Mouse (Mus musculus): ENCODE data around the gene Dennd1b. TPM values are rescaled to one million over a fixed set of nuclear protein-coding genes. Genes with fewer than 3 reads are reported as not detected.

Gene Dennd1b
- total and polyA plus RNA-seq, 3 experiments, result 8.0 to 8.9 (median 8.0) TPM

- H3K4me2 ChIP-seq (ENCODE audit: insufficient read depth, low read depth, poor library complexity, severe bottlenecking), result no peak overlapping the region
- DNase-seq (ENCODE audit: extremely low read depth), result no peak
- no peaks in the 10 kb centered on the region for H3K4me1 ChIP-seq (ENCODE audit: control insufficient read depth in 1 of 2, insufficient read depth in 2 of 2)
- in situ Hi-C loops (cut with MboI; ENCODE audit: low pct_ligation_motif_present, low pct_unique_long_range_greater_than_20kb, low sequenced_read_pairs) (loop anchor here (25.0 kb wide), 1 partner anchor 316 kb away; the partner anchor contains the start of gene Lhx9), dilution Hi-C loops (cut with MboI; ENCODE audit: extremely low pct_ligation_motif_present, extremely low pct_unique_long_range_greater_than_20kb, low sequenced_read_pairs) (no loop called here)
- H3K36me3 ChIP-seq (replicated peaks in 1 of 2; ENCODE audit: control insufficient read depth in 1 of 2, insufficient read depth in 1 of 2, low read length in 1 of 2), result peaks cover 0 to 15% of the 10 kb centered on the region in 2 experiments
- H3K27ac ChIP-seq (ENCODE audit: insufficient read depth, low read depth), result no peak overlapping the region
- H3K4me3 ChIP-seq (replicated peaks in 1 of 3; ENCODE audit: low read depth in 2 of 3, low read length in 2 of 3, poor library complexity in 1 of 3), result no peak overlapping the region
- H3K9ac ChIP-seq (ENCODE audit: insufficient read depth, low read depth), result no peak overlapping the region
- no peaks in the 10 kb centered on the region for H3K79me2 ChIP-seq (replicated peaks; ENCODE audit: control insufficient read depth, extremely low read depth, insufficient read depth, poor library complexity, severe bottlenecking)
- TF ChIP-seq NELFE (IDR thresholded peaks at IDR 0.05; ENCODE audit: low read depth, low read length) (no peak), ETS1 (conservative IDR thresholded peaks at IDR 0.05; ENCODE audit: low read depth, low read length) (no peak), JUND (conservative IDR thresholded peaks at IDR 0.05; ENCODE audit: low read depth, low read length) (no peak), ZC3H11A (IDR thresholded peaks at IDR 0.05; ENCODE audit: low read depth, low read length) (no peak), MAZ (IDR thresholded peaks at IDR 0.05; ENCODE audit: low read depth, low read length) (no peak), ELF1 (IDR thresholded peaks at IDR 0.05; ENCODE audit: low read depth, low read length) (no peak), MYC (IDR thresholded peaks at IDR 0.05; ENCODE audit: low read depth, low read length) (no peak), EP300 (IDR thresholded peaks at IDR 0.05; ENCODE audit: low read length) (no peak), CTCF (conservative IDR thresholded peaks at IDR 0.05 in 1 of 2, IDR thresholded peaks at IDR 0.05 in 1 of 2; ENCODE audit: low read depth in 2 of 2, low read length in 2 of 2) (no peak)
- no peaks in the 10 kb centered on the region for H3K9me3 ChIP-seq (replicated peaks; ENCODE audit: low read length)
- no peaks in the 10 kb centered on the region for H3K27me3 ChIP-seq (replicated peaks)
Observed at GRCm38 (mm10) chr1:139153006-139153405, 189.8 kb downstream of the Dennd1b start.

DNA sequence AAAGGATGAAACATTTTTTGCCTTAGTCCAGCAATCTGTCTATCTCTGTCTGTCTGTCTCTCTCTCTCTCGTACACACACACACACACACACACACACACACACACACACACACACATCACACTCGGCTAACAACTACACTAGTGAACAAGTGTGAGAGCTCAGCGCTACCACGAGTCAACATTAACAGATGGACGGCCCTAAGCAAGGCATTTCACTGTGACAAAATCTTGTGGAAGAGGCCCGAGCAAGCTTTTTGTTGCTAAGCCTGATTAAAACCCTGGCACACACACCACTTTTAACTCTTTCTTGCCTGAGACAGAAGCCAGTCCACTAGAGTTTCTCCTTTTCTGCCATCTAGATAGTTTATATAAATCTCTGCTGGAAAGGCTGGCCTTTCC lies 190.3 kb downstream of the Dennd1b start:
- Histone ChIP-seq H3K4me2 (ENCODE audit: insufficient read depth, low read depth, poor library complexity, severe bottlenecking) (no peak overlapping the region), H3K27me3 (replicated peaks) (no peaks in the 10 kb centered on the region), H3K9me3 (replicated peaks; ENCODE audit: low read length) (no peaks in the 10 kb centered on the region), H3K4me1 (ENCODE audit: control insufficient read depth in 1 of 2, insufficient read depth in 2 of 2) (no peaks in the 10 kb centered on the region), H3K9ac (ENCODE audit: insufficient read depth, low read depth) (no peak overlapping the region), H3K4me3 (replicated peaks in 1 of 3; ENCODE audit: low read depth in 2 of 3, low read length in 2 of 3, poor library complexity in 1 of 3) (no peak overlapping the region), H3K27ac (ENCODE audit: insufficient read depth, low read depth) (no peak overlapping the region), H3K79me2 (replicated peaks; ENCODE audit: control insufficient read depth, extremely low read depth, insufficient read depth, poor library complexity, severe bottlenecking) (no peaks in the 10 kb centered on the region), H3K36me3 (replicated peaks in 1 of 2; ENCODE audit: control insufficient read depth in 1 of 2, insufficient read depth in 1 of 2, low read length in 1 of 2) (peaks cover 0 to 16% of the 10 kb centered on the region in 2 experiments)
- TF ChIP-seq MAFK (IDR thresholded peaks at IDR 0.05; ENCODE audit: insufficient replicate concordance, low read length) (no peak), NELFE (IDR thresholded peaks at IDR 0.05; ENCODE audit: low read depth, low read length) (no peak), SMC3 (IDR thresholded peaks at IDR 0.05; ENCODE audit: low read depth, low read length) (no peak), BHLHE40 (IDR thresholded peaks at IDR 0.05; ENCODE audit: low read depth, low read length) (no peak), ZKSCAN1 (IDR thresholded peaks at IDR 0.05; ENCODE audit: borderline replicate concordance, low read depth, low read length) (no peak), SIN3A (IDR thresholded peaks at IDR 0.05; ENCODE audit: low read length) (no peak), E2F4 (IDR thresholded peaks at IDR 0.05; ENCODE audit: insufficient replicate concordance, low read depth, low read length) (no peak), MYC (IDR thresholded peaks at IDR 0.05; ENCODE audit: low read depth, low read length) (no peak), MAZ (IDR thresholded peaks at IDR 0.05; ENCODE audit: low read depth, low read length) (no peak), ZC3H11A (IDR thresholded peaks at IDR 0.05; ENCODE audit: low read depth, low read length) (no peak)
- DNase-seq (ENCODE audit: extremely low read depth), result no peak
- dilution Hi-C loops (cut with MboI; ENCODE audit: extremely low pct_ligation_motif_present, extremely low pct_unique_long_range_greater_than_20kb, low sequenced_read_pairs) (no loop called here), in situ Hi-C loops (cut with MboI; ENCODE audit: low pct_ligation_motif_present, low pct_unique_long_range_greater_than_20kb, low sequenced_read_pairs) (loop anchor here (25.0 kb wide), 1 partner anchor 316 kb away; the partner anchor contains the start of gene Lhx9)
